Mouse (Mus musculus) T-helper 17 cell (primary cell): ENCODE measurements at regions not wholly inside any gene's neighbourhood (a gene's known extent, or its start where the extent isn't known, plus 50 kb on each side); places are given as distances from the start of the nearest gene placed in this dataset.

Experiments
- in situ Hi-C, 2 experiments: fragments of 300-600 bp; cut with MboI, MseI; formaldehyde crosslinking; loops; 1 replicate in 1 of 2; 2 replicates in 1 of 2; pipeline ENCODE4 v1.15.1; 2025; ENCODE audit warnings: high pct_unique_total_duplicates in 2 of 2

DNA sequence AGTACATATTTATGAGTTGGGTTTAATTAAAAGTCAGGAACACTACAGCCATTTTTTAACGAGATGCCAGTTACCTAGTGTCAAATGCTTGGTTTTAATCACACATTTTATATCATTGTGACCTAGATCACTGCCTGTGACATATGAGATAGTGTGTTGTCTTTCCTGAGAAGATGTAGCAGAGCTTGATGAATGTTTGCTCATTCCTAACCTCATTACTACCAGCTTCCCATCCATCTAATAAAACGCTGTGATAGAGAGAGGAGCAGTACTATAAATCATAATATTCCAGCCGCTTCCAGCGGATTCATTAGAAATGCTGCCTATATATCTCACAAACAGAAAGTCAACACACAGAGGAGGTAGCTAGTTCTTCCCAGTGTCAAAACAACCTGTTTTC lies 163.6 kb downstream of the Aldoart1 start:
- in situ Hi-C loops = no loop called here

DNA sequence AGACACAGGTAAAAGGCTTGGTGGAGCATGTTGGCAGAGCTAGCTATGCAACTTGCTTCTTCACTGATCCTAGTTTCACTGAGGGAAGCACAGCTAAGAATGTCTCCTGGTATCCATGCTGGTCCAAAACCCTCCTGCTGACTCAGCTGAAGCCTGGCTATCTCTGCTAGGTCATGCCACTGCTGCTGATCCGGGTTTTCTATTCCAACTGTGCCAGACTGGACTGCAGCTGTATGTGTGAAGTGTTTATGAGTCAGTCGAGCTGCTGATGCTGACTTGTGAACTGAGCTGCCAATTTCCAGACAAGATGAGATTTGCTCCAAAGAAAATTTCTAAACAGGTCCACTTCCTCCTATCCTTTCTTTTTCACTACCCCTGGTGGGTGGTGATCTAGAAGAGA lies 178.4 kb downstream of the Aldoart1 start:
- in situ Hi-C loops = no loop called here

DNA sequence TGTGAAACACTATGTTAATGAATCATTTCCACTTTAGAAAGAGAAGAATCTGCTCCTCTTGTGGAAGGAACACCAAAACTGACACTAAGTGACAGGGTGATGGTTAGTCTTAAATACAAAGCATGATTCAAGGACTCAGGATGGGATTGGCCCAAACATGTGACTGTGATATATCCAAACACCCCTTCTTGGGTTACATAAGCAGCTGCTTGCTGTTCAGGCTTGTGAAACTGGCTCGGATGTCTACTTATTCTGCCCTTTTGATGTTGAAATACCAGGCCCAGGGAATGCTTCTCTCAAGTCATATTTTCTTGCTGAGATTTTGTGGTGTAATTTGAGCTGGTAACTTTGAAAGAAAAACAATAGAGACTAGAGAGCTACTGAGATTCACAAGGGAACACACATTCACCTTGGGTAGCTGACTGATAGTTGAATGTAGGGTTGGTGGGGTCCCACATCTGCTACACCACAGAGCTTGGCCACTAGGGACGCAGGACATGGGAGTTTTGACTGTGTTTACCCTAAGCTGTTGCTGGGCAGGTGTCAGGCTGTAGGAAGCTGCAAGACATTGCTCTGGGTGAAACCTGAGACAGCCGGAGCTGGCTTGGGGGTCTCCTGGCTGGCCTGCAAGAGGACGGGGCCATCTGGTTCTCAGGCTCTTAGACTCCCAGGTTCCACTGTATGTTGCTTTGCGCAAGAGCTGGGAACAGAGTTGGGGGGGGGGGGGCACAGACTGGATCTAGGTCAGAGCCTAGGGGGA lies 180.6 kb downstream of the Aldoart1 start:
- in situ Hi-C loops = no loop called here

DNA sequence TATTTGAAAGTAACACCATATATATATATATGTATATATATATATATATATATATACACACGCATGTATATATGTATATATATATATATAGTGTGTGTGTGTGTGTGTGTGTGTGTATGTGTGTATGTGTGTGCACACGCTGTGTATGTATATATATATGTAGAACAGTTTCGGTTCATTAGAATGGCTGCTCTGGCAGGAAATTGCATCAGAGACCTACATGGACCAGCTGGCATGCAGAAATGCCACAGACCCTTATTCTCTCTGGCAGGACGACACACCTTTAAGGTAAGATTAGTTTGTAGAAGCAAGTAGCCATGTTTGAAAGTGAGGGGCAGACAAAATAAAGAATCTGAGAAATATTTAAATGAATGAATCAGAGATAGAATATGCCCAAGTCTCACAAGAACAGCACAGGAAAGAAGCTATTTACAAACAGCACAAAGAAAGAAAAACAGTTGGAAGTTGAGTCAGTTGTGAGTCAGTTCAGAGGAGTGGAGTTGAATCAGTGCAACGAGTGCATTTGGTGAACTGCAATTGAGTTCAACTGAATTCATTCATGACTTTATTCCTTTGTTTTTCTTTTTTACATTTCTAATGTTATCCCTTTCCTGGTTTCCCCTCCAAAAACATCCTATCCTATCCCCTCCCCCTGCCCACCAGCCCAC lies 182.5 kb downstream of the Aldoart1 start:
- in situ Hi-C loops = no loop called here

DNA sequence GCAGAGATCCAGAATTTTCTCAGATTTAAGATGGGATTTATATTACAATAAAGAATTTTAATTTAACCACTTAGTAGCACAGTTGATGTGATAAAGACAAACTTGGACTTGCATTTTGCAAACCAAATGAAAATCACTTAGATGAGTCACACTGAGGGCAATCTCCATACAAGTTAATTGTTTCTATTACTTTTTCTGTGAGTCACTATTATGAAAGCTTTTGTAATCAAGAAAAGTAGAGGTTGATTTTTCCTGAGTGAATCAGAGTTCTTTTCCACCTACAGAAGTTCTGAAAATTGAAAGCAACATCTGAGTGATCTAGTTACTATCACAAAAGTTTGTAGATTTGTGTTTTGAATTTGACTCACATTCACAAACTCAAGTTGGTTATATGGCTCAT lies 188.1 kb downstream of the Aldoart1 start:
- in situ Hi-C loops = no loop called here

DNA sequence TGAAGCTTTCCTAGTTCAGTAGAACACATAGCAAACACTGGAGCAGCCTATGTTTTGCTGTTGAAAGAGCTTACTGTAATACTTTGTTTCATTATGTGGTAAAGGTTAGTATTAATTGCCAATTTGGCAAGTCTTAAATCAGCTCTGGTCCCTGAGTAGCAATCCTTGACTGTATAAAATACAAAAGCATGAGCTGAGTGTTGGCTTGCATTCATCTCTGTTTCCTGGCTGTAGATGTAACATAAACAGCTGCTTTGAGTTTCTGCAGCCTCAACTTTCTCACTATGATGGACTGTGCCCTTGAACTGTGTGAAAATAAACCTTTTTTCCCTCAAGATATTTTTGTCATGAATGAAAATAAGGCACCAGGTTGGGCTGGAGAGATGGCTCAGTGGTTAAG lies 190.0 kb downstream of the Aldoart1 start:
- in situ Hi-C loops = no loop called here

- in situ Hi-C loops = no loop called here
Observed at GRCm38 (mm10) chr4:72656206-72656605, 196.2 kb downstream of the Aldoart1 start.

DNA sequence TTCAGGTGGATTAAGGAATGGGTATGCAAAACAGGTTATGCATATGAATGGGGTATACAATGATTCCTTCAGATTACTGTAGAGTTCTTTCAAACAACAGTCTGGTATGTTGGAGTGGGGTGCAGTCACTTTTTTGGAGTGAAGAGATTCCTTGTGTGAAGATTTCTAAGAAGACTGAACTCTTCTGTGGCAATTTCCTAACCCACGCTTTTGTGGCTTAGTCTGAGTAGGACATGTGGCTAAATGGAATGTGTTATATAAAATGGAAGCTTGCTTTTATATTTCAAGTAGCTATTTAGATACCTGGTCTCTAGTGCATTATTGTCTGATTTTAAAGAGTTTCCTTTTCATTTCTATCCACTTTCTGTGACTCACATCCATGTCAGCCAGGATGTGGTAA lies 205.3 kb downstream of the Aldoart1 start:
- in situ Hi-C loops = no loop called here

DNA sequence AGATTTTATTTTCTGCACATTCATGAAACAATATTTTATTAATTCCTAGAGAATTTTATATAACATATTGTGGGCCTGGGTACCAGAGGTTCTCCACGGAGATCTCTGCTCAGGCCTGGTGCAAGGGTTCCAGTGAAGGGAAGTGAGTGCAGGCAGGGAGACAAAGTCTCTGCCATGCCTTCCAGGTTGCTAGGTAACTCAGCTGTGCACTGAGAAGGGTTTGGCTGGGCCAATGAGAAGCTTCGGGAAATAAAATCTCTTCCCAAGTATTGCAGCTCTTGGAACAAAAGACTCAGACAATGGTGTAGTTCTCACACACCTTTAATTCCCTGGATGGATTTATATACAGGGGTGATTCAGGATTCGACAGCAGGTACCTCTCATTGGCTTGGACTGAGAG lies 223.0 kb downstream of the Aldoart1 start:
- in situ Hi-C loops = no loop called here

DNA sequence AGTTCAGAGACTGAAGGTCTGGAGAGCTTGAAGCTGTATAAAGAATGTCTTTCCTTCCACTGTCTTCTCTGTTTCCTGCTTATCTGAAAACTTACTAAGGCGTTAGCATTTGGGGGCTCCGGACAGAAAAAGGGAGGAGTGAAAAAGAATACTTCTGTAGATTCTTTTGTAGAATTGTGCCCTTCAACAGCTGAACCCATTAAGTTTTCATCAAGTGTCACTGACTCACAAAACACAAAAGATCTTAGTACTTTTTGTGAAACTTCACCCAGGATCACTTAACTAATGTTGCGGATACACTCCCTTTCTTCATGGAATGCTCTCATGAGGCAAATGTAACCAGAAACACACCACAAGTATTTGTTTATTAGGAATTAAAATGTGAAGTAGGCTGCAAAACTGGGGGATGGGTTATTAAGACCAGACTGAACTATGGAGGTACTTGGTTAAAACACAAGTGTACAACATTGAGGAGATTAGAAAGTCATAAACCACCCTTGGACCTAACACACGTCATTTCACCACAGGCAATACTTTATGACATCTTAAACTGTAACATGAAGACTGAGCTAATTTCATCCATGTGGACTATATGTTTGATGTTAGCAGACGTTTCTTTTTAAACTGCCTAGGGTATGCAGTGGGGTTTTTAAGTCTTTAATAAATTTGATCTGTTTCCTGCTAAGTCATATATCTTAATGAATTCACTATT lies 225.1 kb downstream of the Aldoart1 start:
- in situ Hi-C loops = no loop called here

DNA sequence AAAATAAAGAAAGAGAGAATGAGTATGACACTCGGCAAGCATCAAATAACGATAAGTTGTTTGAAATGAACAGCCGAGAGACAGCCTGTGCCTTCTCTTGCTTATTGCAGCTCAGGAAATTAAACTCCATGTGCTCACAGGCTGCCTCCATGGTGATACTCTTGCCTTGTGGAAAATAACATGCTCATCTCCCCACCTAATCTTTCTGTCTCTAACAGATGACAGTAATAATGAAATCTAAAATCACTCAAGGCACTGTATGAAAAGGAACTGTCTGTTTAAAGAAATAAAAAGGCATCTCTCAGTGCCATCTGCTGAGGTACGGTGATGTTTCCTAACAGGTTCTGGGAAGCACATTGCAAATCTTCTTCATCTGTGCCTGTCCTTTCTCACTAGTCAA lies 247.3 kb downstream of the Aldoart1 start:
- in situ Hi-C loops = no loop called here

- in situ Hi-C loops = no loop called here
Observed at GRCm38 (mm10) chr4:72595494-72595893, 256.9 kb downstream of the Aldoart1 start.

DNA sequence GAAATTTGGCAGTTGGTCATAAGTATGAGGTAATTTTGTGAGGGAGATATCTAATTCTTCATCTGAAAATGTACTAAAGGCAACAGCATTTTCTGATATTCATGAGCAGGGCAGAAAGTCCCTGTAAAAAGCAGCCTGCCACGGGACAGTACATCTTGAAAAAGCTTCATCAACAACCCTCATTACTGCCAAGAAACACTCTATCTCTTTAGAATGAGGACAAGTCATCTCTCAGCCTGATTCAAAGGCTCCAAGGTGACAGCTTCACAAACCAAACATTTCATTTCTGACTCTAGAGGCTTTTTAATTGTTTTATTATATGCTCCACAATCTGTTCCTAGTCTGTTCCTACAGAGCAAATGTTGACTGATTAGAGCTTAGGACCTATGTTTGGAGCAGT lies 260.3 kb downstream of the Aldoart1 start:
- in situ Hi-C loops = no loop called here

- in situ Hi-C loops = loop anchor here in 1 of 2 experiments (10.0 kb wide), 1 partner anchor 970 kb away; no protein-coding TSS in a partner anchor
Observed at GRCm38 (mm10) chr4:72574946-72575345, 277.5 kb downstream of the Aldoart1 start.

- in situ Hi-C loops = loop anchor here in 1 of 2 experiments (10.0 kb wide), 1 partner anchor 973 kb away; no protein-coding TSS in a partner anchor
Observed at GRCm38 (mm10) chr4:72571924-72572323, 280.5 kb downstream of the Aldoart1 start.

GRCm38 (mm10) chr4:72565186-72565585 lies 287.2 kb downstream of the Aldoart1 start:
- in situ Hi-C loops = no loop called here

GRCm38 (mm10) chr4:72562909-72563676 lies 289.3 kb downstream of the Aldoart1 start:
- in situ Hi-C loops = no loop called here

GRCm38 (mm10) chr4:72554276-72554675 lies 298.2 kb downstream of the Aldoart1 start:
- in situ Hi-C loops = no loop called here

- in situ Hi-C loops = no loop called here
Observed at GRCm38 (mm10) chr4:72534563-72534962, 317.9 kb downstream of the Aldoart1 start.

DNA sequence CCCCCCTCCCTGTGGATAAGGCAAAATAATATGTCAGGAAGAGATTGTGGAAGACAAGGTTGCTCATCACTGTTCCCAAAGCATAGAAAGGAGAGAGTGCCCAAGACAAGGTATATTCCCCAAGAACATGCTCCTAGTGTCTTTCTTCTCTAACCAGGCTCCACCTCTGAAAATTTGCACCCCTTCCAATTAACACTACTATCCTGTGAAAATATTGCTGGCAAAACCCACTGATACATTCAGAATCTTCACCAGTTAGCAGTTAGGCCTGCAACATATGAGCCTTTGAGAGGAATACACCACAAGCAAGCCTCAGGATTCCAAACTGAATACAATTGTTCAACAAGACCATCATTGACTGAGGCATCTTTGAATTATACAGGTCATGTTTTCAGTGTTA lies 323.9 kb upstream of the Tle1 start:
- in situ Hi-C loops = no loop called here

GRCm38 (mm10) chr4:72524100-72524499 lies 323.4 kb upstream of the Tle1 start:
- in situ Hi-C loops = no loop called here

DNA sequence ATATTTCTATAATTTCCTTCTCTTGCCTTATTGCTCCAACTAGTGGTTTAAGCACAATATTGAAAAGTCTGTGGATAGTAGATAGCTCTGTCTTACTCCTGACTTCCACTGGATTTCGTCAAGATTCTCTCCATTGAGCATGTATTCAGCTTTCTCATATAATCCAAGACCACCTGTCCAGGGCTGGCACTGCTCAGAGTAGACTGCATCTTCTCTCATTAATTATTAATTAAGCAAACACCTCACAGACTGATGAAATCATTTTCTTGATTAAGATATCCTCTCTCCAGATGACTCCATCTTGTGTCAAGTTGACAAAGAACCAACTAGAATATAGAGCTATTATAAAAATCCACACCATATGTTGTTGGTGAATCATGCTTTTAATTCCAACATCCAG lies 310.5 kb upstream of the Tle1 start:
- in situ Hi-C loops = no loop called here
